Mouse (Mus musculus) megakaryocyte, embryonic 14.5 days (primary cell): Measurements from ENCODE around the gene Adamtsl1.

ENCODE experiments used
- FLI1 ChIP-seq: IDR thresholded peaks from 2 replicates; pipeline ENCODE4 v1.6.1; 2012; ENCODE audit warnings: low read length, inconsistent platforms, mixed read lengths
- GATA1 ChIP-seq: IDR thresholded peaks from 3 replicates; pipeline ENCODE4 v1.6.1; 2012; ENCODE audit warnings: mixed read lengths, low read length, inconsistent platforms, borderline replicate concordance

DNA sequence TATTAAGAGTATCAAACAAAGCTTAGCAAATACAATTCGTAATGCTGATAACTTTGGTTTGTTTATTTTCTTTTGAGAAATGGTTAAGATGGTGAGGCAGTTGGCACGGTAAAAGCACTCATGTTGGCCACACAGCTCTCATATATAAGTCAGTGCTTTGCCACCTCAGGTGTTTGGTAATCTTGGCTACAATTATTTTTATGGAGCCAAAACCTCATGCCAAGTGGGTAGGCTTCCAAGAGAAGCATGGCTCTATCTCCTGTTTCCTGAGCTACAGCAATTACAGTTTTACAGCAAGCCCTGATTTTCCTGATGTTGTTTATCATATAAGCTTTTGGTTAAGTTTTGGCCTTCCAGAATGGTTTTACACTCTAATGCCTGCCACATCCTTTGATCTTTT is 795.2 kb downstream of the Adamtsl1 start:
- no peak for TF ChIP-seq GATA1
- TF ChIP-seq FLI1, result no peak
